Mouse (Mus musculus): Measurements from ENCODE around the gene Cntnap4.

DNA sequence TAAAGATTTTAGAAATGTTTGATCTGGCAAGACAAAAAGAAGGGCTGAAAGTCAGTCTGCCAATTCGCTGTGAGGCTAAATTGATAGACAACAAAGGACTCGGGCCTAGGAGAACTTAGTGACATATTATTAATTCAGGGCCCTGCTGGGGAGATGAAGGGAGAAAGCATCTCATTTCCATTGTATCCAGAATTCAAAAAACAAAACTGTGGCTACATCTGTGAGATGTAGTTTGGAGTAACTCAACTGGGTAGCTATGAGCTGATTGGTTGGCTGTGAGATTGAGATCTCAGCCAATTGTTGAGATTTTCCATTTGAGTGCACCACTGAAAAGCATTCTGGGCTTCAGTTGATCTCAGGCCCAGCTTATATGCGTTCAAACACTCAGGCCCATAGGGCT lies 84.2 kb downstream of the Cntnap4 start:
- TF ChIP-seq CTCF (IDR thresholded peaks at IDR 0.05; ENCODE audit: low read depth), result no peak
- no peak for TF ChIP-seq EP300 (optimal IDR thresholded peaks at IDR 0.05)
